5 mouse cellular contexts compared by ENCODE assay signal in the genomic region with DNA sequence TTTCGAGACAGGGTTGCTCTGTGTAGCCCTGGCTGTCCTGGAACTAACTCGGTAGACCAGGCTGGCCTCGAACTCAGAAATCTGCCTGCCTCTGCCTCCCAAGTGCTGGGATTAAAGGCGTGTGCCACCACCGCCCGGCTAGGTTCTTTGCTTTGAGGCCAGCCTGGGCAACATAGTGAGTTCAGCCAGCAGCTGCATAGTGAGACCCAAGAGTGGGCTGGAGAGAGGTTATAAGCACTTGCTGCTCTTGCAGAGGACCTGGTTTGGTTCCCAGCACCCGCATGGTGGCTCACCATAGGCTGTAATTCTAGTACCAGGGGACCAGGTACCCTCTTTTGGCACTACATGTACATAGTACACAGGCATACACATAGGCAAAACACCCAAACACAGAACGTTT. TPM values are rescaled to one million over a fixed set of nuclear protein-coding genes. Genes with fewer than 3 reads are reported as not detected.
A peak's percentile ranks its signal among the peaks of the same experiment; 100 is the strongest.
DNase-seq lines count a peak whose midpoint lies in the region; TF ChIP-seq lines count a peak whose summit lies in the region.
"Not testable (repeated sequence)": the region's sequence is repeated elsewhere in the genome, so short reads cannot be mapped to it uniquely, and the experiment has no call there.
"Had no signal": no experiment of that assay in that cellular context is flagged by ENCODE, and none has a peak within 500 bp of the region (broad histone marks: within the 10 kb centered on the region; RNA-seq: fewer than 3 reads in every experiment).

No protein-coding gene starts in this region.

- H3K27me3 ChIP-seq in MEL (ENCODE audit: control insufficient read depth in 1 of 2, insufficient read depth in 2 of 2, low read length in 2 of 2) = not testable (repeated sequence)

- H3K4me3 ChIP-seq in MEL (ENCODE audit: control insufficient read depth in 1 of 2, insufficient read depth in 1 of 2, low read depth in 2 of 2, low read length in 2 of 2) = not testable (repeated sequence)

- 0 out of 2 replicates have a peak overlapping the region, but pooled peaks have one; percentile 8 for H3K9ac ChIP-seq in MEL (ENCODE audit: control insufficient read depth, low read depth, low read length, poor library complexity, severe bottlenecking)

- not testable (repeated sequence) for TF ChIP-seq RAD21 in MEL (IDR thresholded peaks at IDR 0.05; ENCODE audit: low read depth, low read length)

- H3K36me3 ChIP-seq in MEL (ENCODE audit: control insufficient read depth in 1 of 2, insufficient read depth in 2 of 2, low read length in 2 of 2) = peaks cover 0 to 34% of the 10 kb centered on the region in 2 experiments; a peak in 2 of 4 replicates

- not testable (repeated sequence) for H3K79me2 ChIP-seq in MEL (ENCODE audit: control insufficient read depth, insufficient read depth, low read length, poor library complexity)

- H3K4me1 ChIP-seq in MEL (ENCODE audit: control insufficient read depth in 1 of 2, insufficient read depth in 2 of 2, low read length in 2 of 2) = peaks cover 9 to 35% of the 10 kb centered on the region in 2 experiments; a peak in 3 of 4 replicates

- not testable (repeated sequence) for TF ChIP-seq CTCF in MEL (IDR thresholded peaks at IDR 0.05 in 2 of 3, conservative IDR thresholded peaks at IDR 0.05 in 1 of 3; ENCODE audit: control insufficient read depth in 1 of 3, insufficient read depth in 1 of 3, low read depth in 2 of 3, low read length in 3 of 3, poor library complexity in 1 of 3, severe bottlenecking in 1 of 3)

- TF ChIP-seq POLR2A in MEL (IDR thresholded peaks at IDR 0.05; ENCODE audit: control insufficient read depth in 1 of 2, insufficient read depth in 1 of 2, low read depth in 1 of 2, low read length in 2 of 2, poor library complexity in 1 of 2) = not testable (repeated sequence)

- H3K27ac ChIP-seq in MEL (ENCODE audit: control insufficient read depth, low read depth, low read length) = peak overlapping the region; percentile 74

- peak; percentile 68 for DNase-seq in MEL (ENCODE audit: low read depth, low spot score)
- peak; percentile 84 for DNase-seq in heart, adult 11 months

- not testable (repeated sequence) for H3K9me3 ChIP-seq in MEL (replicated peaks; ENCODE audit: insufficient read depth, low read length)

- TF ChIP-seq EP300 in MEL (IDR thresholded peaks at IDR 0.05; ENCODE audit: low read depth in 1 of 2, low read length in 2 of 2) = not testable (repeated sequence)

TF ChIP-seq in MEL, 35 proteins besides CTCF, POLR2A, EP300 and RAD21:
- 0 out of 2 replicates have a peak, but pooled peaks have one; percentile 3 for TF ChIP-seq MXI1 (IDR thresholded peaks at IDR 0.05; ENCODE audit: low read depth, low read length)

RNA-seq across cellular contexts. Expression of gene Ybx2, which starts 5.4 kb away (rescaled TPM):
- 0.33 and 0.50 TPM in 2 replicates for total RNA-seq in MEL (2012; rRNA removed)
- polyA plus RNA-seq in MEL (2012; ENCODE audit: insufficient read depth in 1 of 2, insufficient read length in 2 of 2, low read depth in 1 of 2, low replicate concordance in 2 of 2, missing spikeins in 1 of 2) = under 1 TPM in 1 of 2 experiments, not detected in 1; 0.92 TPM
- polyA plus RNA-seq: activated CD4-positive, CD25-positive, alpha-beta regulatory T cell, adult 4 months; CD4-positive, CD25-positive, alpha-beta regulatory T cell, adult 4 months; G1E had no signal

RNA-seq across cellular contexts. Expression of gene Eif5a, which starts 8.4 kb away (rescaled TPM):
- 1,428 and 1,539 TPM in 2 replicates for total RNA-seq in MEL (2012; rRNA removed)
- 1,000 to 10,000 TPM; 1,272 to 3,185 TPM for polyA plus RNA-seq in MEL (2012; ENCODE audit: insufficient read depth in 1 of 2, insufficient read length in 2 of 2, low read depth in 1 of 2, low replicate concordance in 2 of 2, missing spikeins in 1 of 2)

RNA-seq across cellular contexts. Expression of gene Gps2, which starts 16.5 kb away (rescaled TPM):
- 64.5 and 78.0 TPM in 2 replicates for total RNA-seq in MEL (2012; rRNA removed)
- 100 to 1,000 TPM in 1 of 2 experiments, not detected in 1; 113 TPM for polyA plus RNA-seq in MEL (2012; ENCODE audit: insufficient read depth in 1 of 2, insufficient read length in 2 of 2, low read depth in 1 of 2, low replicate concordance in 2 of 2, missing spikeins in 1 of 2)

RNA-seq across cellular contexts. Expression of gene Slc2a4, which starts 17.8 kb away (rescaled TPM):
- total RNA-seq in MEL (2012; rRNA removed) = 0.12 TPM in 1 of 2 replicates, not detected in the other
- under 1 TPM in 1 of 2 experiments, not detected in 1; 0.19 TPM for polyA plus RNA-seq in MEL (2012; ENCODE audit: insufficient read depth in 1 of 2, insufficient read length in 2 of 2, low read depth in 1 of 2, low replicate concordance in 2 of 2, missing spikeins in 1 of 2)
- polyA plus RNA-seq: activated CD4-positive, CD25-positive, alpha-beta regulatory T cell, adult 4 months; CD4-positive, CD25-positive, alpha-beta regulatory T cell, adult 4 months had no signal

RNA-seq across cellular contexts. Expression of gene Neurl4, which starts 29.3 kb away (rescaled TPM):
- 47.3 and 58.0 TPM in 2 replicates for total RNA-seq in MEL (2012; rRNA removed)
- polyA plus RNA-seq in MEL (2012; ENCODE audit: insufficient read depth in 1 of 2, insufficient read length in 2 of 2, low read depth in 1 of 2, low replicate concordance in 2 of 2, missing spikeins in 1 of 2) = 10 to 100 TPM in 1 of 2 experiments, not detected in 1; 50.9 TPM
